Mouse (Mus musculus): Measurements from ENCODE around the gene Cpox.

DNA sequence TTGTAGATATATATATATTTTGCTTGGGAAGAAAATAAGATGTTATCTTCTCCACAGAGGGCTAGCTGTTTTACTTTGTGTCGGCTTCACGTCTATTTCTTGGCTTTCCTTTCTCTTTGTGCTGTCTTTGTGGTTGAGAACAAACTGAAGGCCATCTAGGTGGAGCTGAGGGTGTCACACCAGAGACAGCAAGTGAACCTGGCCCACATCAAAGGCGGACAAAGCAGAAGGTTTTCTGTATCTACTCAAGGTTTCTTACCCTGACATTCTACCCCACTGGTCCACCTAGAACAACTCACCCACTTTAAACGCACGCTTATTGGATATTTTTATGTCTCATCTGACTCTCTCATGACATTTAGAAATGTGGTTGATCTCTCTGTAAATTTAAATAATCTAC lies 24.0 kb downstream of the Cpox start:
- no peak for TF ChIP-seq CTCF (IDR thresholded peaks at IDR 0.05; ENCODE audit: borderline replicate concordance, extremely low read depth, insufficient read depth, insufficient read length)
- no peak for TF ChIP-seq POLR2A (IDR thresholded peaks at IDR 0.05; ENCODE audit: borderline replicate concordance, extremely low read depth, insufficient read depth, insufficient read length, poor library complexity, severe bottlenecking)
